Mouse (Mus musculus): Measurements from ENCODE around the gene Vwa5a. TPM values are rescaled to one million over a fixed set of nuclear protein-coding genes. Genes with fewer than 3 reads are reported as not detected.

Gene Vwa5a
- polyA plus RNA-seq, 1 experiment from 2014 or later: 7.1 TPM

Other genes with a start within 250 kb of the Vwa5a start
- not detected in 2 replicates for gene Olfr905, start 247.2 kb upstream of the Vwa5a start, polyA plus RNA-seq (2015; fragmentation: Nextera tagmentation; extraction: Ambion mirVana)
- not detected in 2 replicates for gene Olfr906, start 231.2 kb upstream of the Vwa5a start, polyA plus RNA-seq (2015; fragmentation: Nextera tagmentation; extraction: Ambion mirVana)
- gene Olfr907, start 222.5 kb upstream of the Vwa5a start, polyA plus RNA-seq (2015; fragmentation: Nextera tagmentation; extraction: Ambion mirVana): not detected in 2 replicates
- gene Olfr911-ps1, start 196.7 kb upstream of the Vwa5a start, polyA plus RNA-seq (2015; fragmentation: Nextera tagmentation; extraction: Ambion mirVana): not detected in 2 replicates
- not detected in 2 replicates for gene Olfr910, start 180.4 kb upstream of the Vwa5a start, polyA plus RNA-seq (2015; fragmentation: Nextera tagmentation; extraction: Ambion mirVana)
- gene Olfr912, start 138.1 kb upstream of the Vwa5a start, polyA plus RNA-seq (2015; fragmentation: Nextera tagmentation; extraction: Ambion mirVana): not detected in 2 replicates
- gene Olfr913, start 125.5 kb upstream of the Vwa5a start, polyA plus RNA-seq (2015; fragmentation: Nextera tagmentation; extraction: Ambion mirVana): not detected in 2 replicates
- gene Olfr914, start 113.2 kb upstream of the Vwa5a start, polyA plus RNA-seq (2015; fragmentation: Nextera tagmentation; extraction: Ambion mirVana): not detected in 2 replicates
- gene Olfr916, start 58.4 kb upstream of the Vwa5a start, polyA plus RNA-seq (2015; fragmentation: Nextera tagmentation; extraction: Ambion mirVana): not detected in 2 replicates
- not detected in 2 replicates for gene Olfr917, start 52.4 kb upstream of the Vwa5a start, polyA plus RNA-seq (2015; fragmentation: Nextera tagmentation; extraction: Ambion mirVana)
- not detected in 2 replicates for gene Olfr918, start 43.7 kb upstream of the Vwa5a start, polyA plus RNA-seq (2015; fragmentation: Nextera tagmentation; extraction: Ambion mirVana)
- gene Olfr919, start 14.6 kb upstream of the Vwa5a start, polyA plus RNA-seq (2015; fragmentation: Nextera tagmentation; extraction: Ambion mirVana): not detected in 2 replicates
- not detected in 2 replicates for gene Olfr920, start 34.0 kb downstream of the Vwa5a start, polyA plus RNA-seq (2015; fragmentation: Nextera tagmentation; extraction: Ambion mirVana)
- gene Olfr921, start 54.8 kb downstream of the Vwa5a start, polyA plus RNA-seq (2015; fragmentation: Nextera tagmentation; extraction: Ambion mirVana): not detected in 2 replicates
- gene Olfr922, start 96.3 kb downstream of the Vwa5a start, polyA plus RNA-seq (2015; fragmentation: Nextera tagmentation; extraction: Ambion mirVana): not detected in 2 replicates
- gene Olfr923, start 108.3 kb downstream of the Vwa5a start, polyA plus RNA-seq (2015; fragmentation: Nextera tagmentation; extraction: Ambion mirVana): not detected in 2 replicates
- gene Olfr924, start 126.2 kb downstream of the Vwa5a start, polyA plus RNA-seq (2015; fragmentation: Nextera tagmentation; extraction: Ambion mirVana): not detected in 2 replicates
- not detected in 2 replicates for gene Olfr26, start 136.8 kb downstream of the Vwa5a start, polyA plus RNA-seq (2015; fragmentation: Nextera tagmentation; extraction: Ambion mirVana)
- gene Olfr926, start 158.9 kb downstream of the Vwa5a start, polyA plus RNA-seq (2015; fragmentation: Nextera tagmentation; extraction: Ambion mirVana): not detected in 2 replicates
- gene Olfr930, start 211.5 kb downstream of the Vwa5a start, polyA plus RNA-seq (2015; fragmentation: Nextera tagmentation; extraction: Ambion mirVana): not detected in 2 replicates

All from midbrain, embryonic 15.5 days (tissue).